Mouse (Mus musculus) cerebellum, adult 11-12 months (tissue): ENCODE data around the gene Lpcat2b.
"Not testable (repeated sequence)": the region's sequence is repeated elsewhere in the genome, so short reads cannot be mapped to it uniquely, and the experiment has no call there.

Source experiments
- DNase-seq: peaks from one replicate; pipeline ENCODE4 v3.0.0; 2022

Lpcat2b gene

GRCm38 (mm10) chr5:107431249-107431648 lies at the start of gene Lpcat2b:
Lpcat2b (plus strand) TSS chr5:107431549.
- no peak for DNase-seq

DNA sequence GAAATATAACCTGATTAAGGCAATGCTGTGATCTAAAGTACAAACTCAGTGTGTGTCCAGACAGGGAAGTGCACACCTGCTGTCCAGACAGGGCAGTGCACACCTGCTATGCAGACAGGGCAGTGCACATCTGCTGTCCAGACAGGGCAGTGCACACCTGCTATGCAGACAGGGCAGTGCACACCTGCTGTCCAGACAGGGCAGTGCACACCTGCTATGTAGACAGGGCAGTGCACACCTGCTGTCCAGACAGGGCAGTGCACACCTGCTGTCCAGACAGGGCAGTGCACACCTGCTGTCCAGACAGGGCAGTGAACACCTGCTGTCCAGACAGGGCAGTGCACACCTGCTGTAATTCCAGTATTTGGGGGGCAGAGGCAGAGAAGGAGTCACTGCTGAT lies 44.9 kb upstream of the Lpcat2b start:
- DNase-seq: not testable (repeated sequence)

DNA sequence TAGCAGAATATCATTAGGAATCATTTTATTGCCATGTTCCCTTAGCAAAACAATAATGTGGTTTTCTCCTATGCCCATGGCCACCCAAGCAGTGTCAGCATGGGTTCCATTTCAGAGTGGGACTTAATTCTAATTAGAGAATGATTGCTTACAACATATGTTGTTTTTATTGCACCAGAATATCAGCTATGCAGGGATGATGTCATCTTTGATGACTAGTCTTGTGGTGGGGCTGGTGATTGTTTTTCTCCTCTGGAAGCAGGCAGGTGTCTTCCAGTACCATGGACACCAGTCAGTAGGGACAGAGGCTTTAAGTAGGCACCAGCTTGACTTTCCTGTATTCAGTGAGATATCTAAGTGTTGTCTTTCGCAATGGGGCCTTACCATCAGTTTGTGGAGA lies 43.6 kb upstream of the Lpcat2b start:
- DNase-seq: no peak

- no peak for DNase-seq
Observed at GRCm38 (mm10) chr5:107389373-107389772, 42.0 kb upstream of the Lpcat2b start.

- DNase-seq: no peak
Observed at GRCm38 (mm10) chr5:107394437-107394836, 36.9 kb upstream of the Lpcat2b start.

- no peak for DNase-seq
Observed at GRCm38 (mm10) chr5:107402436-107402835, 28.9 kb upstream of the Lpcat2b start, which contains the start of gene Ephx4. Ephx4 (plus strand) TSS chr5:107402736.

GRCm38 (mm10) chr5:107403011-107403946 lies 28.1 kb upstream of the Lpcat2b start:
- peak; percentile 62 for DNase-seq

- DNase-seq: peak; percentile 69
Observed at GRCm38 (mm10) chr5:107403947-107404684, 27.2 kb upstream of the Lpcat2b start.

DNA sequence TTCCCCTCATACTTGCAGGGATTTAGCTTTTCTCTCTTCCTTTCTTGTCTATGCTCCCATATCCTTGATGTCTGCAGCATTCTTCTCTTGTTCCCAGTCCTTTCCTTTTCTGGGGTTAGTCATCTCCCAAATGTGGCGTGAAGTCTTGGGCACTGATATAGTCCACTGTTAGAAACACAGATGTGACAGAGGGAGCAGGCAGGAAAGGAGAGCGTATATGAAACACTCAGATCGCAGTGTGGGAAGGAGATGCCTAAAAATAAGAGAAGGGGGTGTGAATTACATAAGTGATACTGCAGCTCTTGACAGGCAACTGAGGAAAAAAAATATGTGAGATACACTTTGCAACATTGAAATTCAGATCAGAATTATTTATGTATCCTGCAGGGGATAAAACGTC lies 26.0 kb upstream of the Lpcat2b start:
- no peak for DNase-seq

DNA sequence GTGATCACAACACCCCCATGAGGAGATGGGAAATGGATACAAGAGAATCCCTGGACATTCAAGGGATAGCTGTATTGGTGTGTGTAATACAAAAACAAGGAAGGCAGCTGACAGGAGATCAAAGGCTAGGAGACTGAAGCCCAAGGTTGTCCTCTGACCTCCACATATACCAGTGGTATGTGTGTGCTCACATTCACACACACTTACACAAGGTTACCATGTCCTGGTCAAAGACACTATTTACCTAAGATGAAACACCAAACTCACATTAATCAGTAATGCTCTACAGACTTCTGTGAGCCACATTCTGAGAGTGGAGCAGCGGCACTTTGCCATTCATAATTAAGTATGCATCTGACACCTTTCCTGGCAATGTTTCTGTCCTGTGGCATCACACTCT lies 21.0 kb upstream of the Lpcat2b start:
- no peak for DNase-seq

DNA sequence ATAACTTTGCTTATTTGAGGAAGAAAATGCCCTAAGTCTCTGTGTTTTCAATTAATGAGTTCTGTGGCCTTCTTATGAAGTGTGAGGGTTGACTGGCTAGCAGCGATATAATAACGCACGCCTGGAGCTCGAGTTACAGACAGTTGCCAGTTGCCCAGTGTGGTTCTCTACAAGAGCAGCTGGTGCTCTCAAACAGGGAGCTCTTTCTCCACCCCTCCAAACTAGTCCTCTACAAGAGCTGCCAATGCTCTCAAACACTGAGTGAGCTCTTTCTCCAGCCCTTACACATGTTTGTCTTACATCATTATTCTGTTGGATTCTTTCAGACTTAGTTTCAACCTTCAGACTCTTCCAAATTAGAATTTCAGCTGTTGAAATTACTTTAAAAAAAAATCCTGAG lies 20.0 kb upstream of the Lpcat2b start:
- peak; percentile 48 for DNase-seq

DNA sequence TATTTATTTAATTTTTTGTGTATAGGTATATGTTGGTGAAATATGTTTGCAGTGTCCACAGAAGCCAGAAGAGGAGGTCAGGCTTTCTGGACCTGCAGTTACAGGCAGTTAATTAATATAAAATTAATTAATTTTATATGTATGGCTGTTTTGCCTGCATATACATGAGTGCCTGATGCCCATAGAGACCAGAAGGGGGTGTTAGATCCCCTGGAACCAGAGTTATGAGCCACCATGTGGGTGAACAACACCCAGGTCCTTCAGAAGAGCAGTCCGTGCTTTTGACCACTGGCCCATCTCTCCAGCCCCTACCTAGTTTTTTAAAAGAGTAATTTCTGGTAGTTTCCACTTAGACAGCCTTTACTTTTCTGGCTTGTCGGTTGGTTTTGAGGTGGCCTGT lies 19.1 kb upstream of the Lpcat2b start:
- DNase-seq: no peak

- DNase-seq: no peak
Observed at GRCm38 (mm10) chr5:107415098-107415497, 16.3 kb upstream of the Lpcat2b start.

GRCm38 (mm10) chr5:107421676-107422075 lies 9.7 kb upstream of the Lpcat2b start:
- no peak for DNase-seq

GRCm38 (mm10) chr5:107434001-107434400 lies 2.7 kb downstream of the Lpcat2b start:
- DNase-seq: no peak

DNA sequence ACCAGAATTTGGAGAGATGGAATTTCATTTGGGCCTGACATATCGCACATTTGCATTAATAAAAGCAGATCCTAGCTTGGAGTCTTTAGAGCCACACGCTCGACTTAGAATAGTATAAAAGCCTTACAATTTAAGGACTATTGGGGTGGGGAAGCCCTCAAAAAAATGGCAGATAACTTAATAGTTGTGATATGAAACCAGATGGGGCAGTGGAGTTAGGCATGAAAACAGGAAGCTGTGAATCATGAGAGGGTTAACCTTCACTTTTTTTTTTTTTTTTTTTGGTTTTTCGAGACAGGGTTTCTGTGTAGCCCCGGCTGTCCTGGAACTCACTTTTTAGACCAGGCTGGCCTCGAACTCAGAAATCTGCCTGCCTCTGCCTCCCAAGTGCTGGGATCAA lies 4.8 kb downstream of the Lpcat2b start:
- DNase-seq: no peak

- peak; percentile 40 for DNase-seq
Observed at GRCm38 (mm10) chr5:107436587-107437209, 5.3 kb downstream of the Lpcat2b start.

- DNase-seq: peak; percentile 95
Observed at GRCm38 (mm10) chr5:107437464-107438281, 6.3 kb downstream of the Lpcat2b start, which contains the start of gene Btbd8. Btbd8 (plus strand) TSS chr5:107437997.

DNA sequence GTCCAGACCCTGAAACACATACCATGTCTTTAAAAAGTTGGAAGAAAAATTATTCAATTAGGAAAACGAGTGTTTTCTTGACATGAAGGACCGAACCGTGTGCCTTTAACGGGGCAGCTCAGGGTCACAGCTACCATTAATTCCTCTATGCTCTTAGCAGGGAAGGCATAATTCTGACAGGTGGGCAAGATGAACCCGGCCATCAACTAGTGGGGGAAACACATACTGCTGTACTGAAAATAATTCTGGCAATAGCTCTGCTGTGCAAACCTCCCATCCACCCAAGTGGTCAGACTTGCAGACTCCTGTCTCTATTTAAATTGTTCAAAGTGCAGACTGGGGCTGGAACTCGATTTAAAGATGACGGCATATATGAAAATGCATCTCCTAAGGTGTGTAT lies 7.0 kb downstream of the Lpcat2b start:
- DNase-seq: no peak

- DNase-seq: no peak
Observed at GRCm38 (mm10) chr5:107441881-107442280, 10.5 kb downstream of the Lpcat2b start.

- DNase-seq: no peak
Observed at GRCm38 (mm10) chr5:107444251-107444650, 12.9 kb downstream of the Lpcat2b start.

GRCm38 (mm10) chr5:107447977-107448376 lies 16.6 kb downstream of the Lpcat2b start:
- DNase-seq: no peak
